Mouse (Mus musculus) thymus, postnatal 36 days (tissue): ENCODE measurements around the gene Tubb4a.

Source experiments
- DNase-seq, 2 experiments: peaks; one replicate each; pipeline ENCODE4 v3.0.0; 2022; ENCODE audit warnings: mixed read lengths in 2 of 2

The Tubb4a gene

GRCm38 (mm10) chr17:57099629-57100325 lies 12.2 kb upstream of the Tubb4a start:
- DNase-seq = peak in 1 of 2 experiments; percentile 30

GRCm38 (mm10) chr17:57098321-57098720 lies 10.7 kb upstream of the Tubb4a start:
- DNase-seq = no peak

GRCm38 (mm10) chr17:57096623-57096920 lies 9.0 kb upstream of the Tubb4a start:
- DNase-seq = peak; percentile 86 to 90

- peak in 1 of 2 experiments; percentile 31 for DNase-seq
Measured at GRCm38 (mm10) chr17:57095855-57096622, 8.5 kb upstream of the Tubb4a start.

GRCm38 (mm10) chr17:57094222-57094621 lies 6.6 kb upstream of the Tubb4a start:
- DNase-seq = no peak

GRCm38 (mm10) chr17:57085970-57086757 lies 1.4 kb downstream of the Tubb4a start:
- DNase-seq = no peak

- DNase-seq = no peak
Measured at GRCm38 (mm10) chr17:57082481-57082880, 5.1 kb downstream of the Tubb4a start.

GRCm38 (mm10) chr17:57081234-57081842 lies 6.2 kb downstream of the Tubb4a start:
- DNase-seq = no peak

- no peak for DNase-seq
Measured at GRCm38 (mm10) chr17:57079919-57080318, 7.7 kb downstream of the Tubb4a start.

- DNase-seq = peak; percentile 82 to 90
Measured at GRCm38 (mm10) chr17:57078336-57078735, 9.2 kb downstream of the Tubb4a start, which contains the start of gene Dennd1c. Gene Dennd1c (minus strand): TSS chr17:57078514.

GRCm38 (mm10) chr17:57076916-57077315 lies 10.7 kb downstream of the Tubb4a start:
- DNase-seq = peak; percentile 39 to 53

GRCm38 (mm10) chr17:57070699-57071098 lies 16.9 kb downstream of the Tubb4a start:
- DNase-seq = no peak

GRCm38 (mm10) chr17:57070272-57070671 lies 17.3 kb downstream of the Tubb4a start:
- no peak for DNase-seq

GRCm38 (mm10) chr17:57066908-57067307 lies 20.7 kb downstream of the Tubb4a start:
- DNase-seq = no peak

- no peak for DNase-seq
Measured at GRCm38 (mm10) chr17:57063031-57063430, 24.6 kb downstream of the Tubb4a start.

- DNase-seq = no peak
Measured at GRCm38 (mm10) chr17:57062548-57062947, 25.0 kb downstream of the Tubb4a start.

GRCm38 (mm10) chr17:57062011-57062521 lies 25.5 kb downstream of the Tubb4a start:
- DNase-seq = peak; percentile 56 to 76

- no peak for DNase-seq
Measured at GRCm38 (mm10) chr17:57061069-57061468, 26.5 kb downstream of the Tubb4a start.

GRCm38 (mm10) chr17:57060231-57060801 lies 27.3 kb downstream of the Tubb4a start:
- DNase-seq = peak; percentile 97 to 98

GRCm38 (mm10) chr17:57059486-57059977 lies 28.1 kb downstream of the Tubb4a start, which contains the start of gene Slc25a23:
Gene Slc25a23 (minus strand): TSS chr17:57059863.
- peak; percentile 76 to 82 for DNase-seq

- DNase-seq = peak in 1 of 2 experiments; percentile 15
Measured at GRCm38 (mm10) chr17:57058891-57059485, 28.6 kb downstream of the Tubb4a start, which contains the start of gene Crb3. Gene Crb3 (plus strand): TSS chr17:57059105.
